Mouse (Mus musculus): ENCODE data around the gene Skap1.

DNA sequence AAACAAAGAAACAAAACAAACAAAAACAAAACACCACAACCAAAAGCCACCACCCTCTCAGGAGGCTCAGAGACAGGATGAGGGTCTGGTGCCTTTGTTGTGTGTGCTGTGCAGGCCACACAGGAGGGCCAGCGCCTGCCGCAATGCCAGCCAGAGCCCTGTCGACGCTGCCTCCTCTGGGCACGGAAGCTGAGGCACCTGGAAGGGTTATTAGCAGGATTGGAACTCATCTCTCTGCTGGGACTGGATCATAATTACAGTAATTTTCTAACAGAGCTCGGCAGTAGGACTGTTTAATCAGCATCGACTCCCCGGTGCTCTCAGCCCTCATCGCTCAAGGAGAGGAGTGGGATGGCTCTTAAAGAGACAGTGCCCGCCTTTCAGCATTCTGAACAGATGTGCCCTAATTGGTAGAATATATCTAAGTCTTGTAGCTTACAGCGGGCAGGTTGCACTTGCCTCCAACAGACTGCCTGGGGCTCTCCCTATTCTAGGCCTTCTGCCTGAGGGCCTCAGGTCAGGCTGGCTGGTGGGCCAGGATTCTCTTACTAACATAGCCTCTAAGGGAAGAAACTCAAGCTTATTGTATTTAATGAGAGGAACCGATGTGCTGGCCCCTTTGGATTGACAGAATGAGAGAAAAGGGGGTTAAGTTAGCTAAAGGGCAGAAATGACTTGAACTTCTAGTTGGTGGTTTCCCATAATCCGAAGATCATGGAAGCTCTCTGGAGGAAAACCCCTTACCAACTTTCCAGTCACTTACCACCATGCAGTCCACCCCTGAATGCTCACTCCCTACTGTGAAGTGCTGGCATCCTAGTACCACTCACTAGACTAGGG, 300.3 kb downstream of the Skap1 start:
- TF ChIP-seq CTCF (IDR thresholded peaks at IDR 0.05; ENCODE audit: low read depth, low read length) (no peak), POLR2A (IDR thresholded peaks at IDR 0.05; ENCODE audit: insufficient read depth, low read length) (no peak), EP300 (IDR thresholded peaks at IDR 0.05; ENCODE audit: insufficient read depth, low read depth, low read length) (no peak)

Measured in ES-Bruce4 (cell line).